Mouse (Mus musculus): ENCODE measurements around the gene Scpep1. TPM values are rescaled to one million over a fixed set of nuclear protein-coding genes. Genes with fewer than 3 reads are reported as not detected.
"Not testable (repeated sequence)": the region's sequence is repeated elsewhere in the genome, so short reads cannot be mapped to it uniquely, and the experiment has no call there.

The Scpep1 gene
- polyA plus RNA-seq, 1 experiment from 2014 or later = 81.0 TPM

GRCm38 (mm10) chr11:88898380-88898763, 56.9 kb downstream of the Scpep1 start:
- Histone ChIP-seq H3K36me3 (no peaks in the 10 kb centered on the region), H3K4me1 (no peaks in the 10 kb centered on the region), H3K4me3 (no peak overlapping the region), H3K27me3 (ENCODE audit: low read depth, poor library complexity, severe bottlenecking) (peaks cover 18% of the 10 kb centered on the region), H3K9me3 (replicated peaks) (no peaks in the 10 kb centered on the region), H3K27ac (replicated peaks) (no peak overlapping the region)
- no peak for DNase-seq (ENCODE audit: low spot score)
- WGBS = 82% methylated on average over 4 of the region's 4 CpGs

GRCm38 (mm10) chr11:88897624-88898379, 57.5 kb downstream of the Scpep1 start:
- WGBS = 56% methylated on average over 15 of the region's 15 CpGs
- Histone ChIP-seq H3K36me3 (no peaks in the 10 kb centered on the region), H3K9me3 (replicated peaks) (no peaks in the 10 kb centered on the region), H3K4me1 (no peaks in the 10 kb centered on the region), H3K27me3 (ENCODE audit: low read depth, poor library complexity, severe bottlenecking) (peaks cover 18% of the 10 kb centered on the region), H3K4me3 (no peak overlapping the region), H3K27ac (replicated peaks) (no peak overlapping the region)
- peak; percentile 14 for DNase-seq (ENCODE audit: low spot score)

- H3K4me1 ChIP-seq; H3K27ac ChIP-seq (replicated peaks); DNase-seq (ENCODE audit: low spot score); H3K9me3 ChIP-seq (replicated peaks); H3K36me3 ChIP-seq: not testable (repeated sequence)
- 34% methylated on average over 38 of the region's 39 CpGs for WGBS
- Histone ChIP-seq H3K27me3 (ENCODE audit: low read depth, poor library complexity, severe bottlenecking) (peaks cover 18% of the 10 kb centered on the region), H3K4me3 (peak overlapping the region; percentile 40)
Measured at GRCm38 (mm10) chr11:88895800-88896232, 59.4 kb downstream of the Scpep1 start.

DNA sequence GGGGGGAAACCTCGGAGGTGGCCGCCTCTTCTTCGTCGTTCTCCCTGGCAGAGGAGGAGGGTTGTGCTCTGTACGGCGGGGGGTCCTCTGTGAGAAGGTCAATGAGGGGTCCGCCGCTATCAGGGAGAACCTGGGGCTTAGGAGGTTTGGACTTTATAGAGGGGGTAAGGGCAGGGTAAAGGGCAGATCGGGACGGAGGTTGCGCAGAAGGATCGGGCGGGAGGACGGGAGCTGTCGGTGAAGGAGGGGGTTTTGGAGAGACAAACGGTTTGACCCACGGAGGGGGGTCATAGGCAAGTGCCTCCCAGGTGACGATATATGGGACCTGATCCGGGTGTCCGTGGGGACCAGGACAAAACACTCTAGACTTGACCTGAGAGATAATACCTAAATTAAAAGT, 60.0 kb downstream of the Scpep1 start:
- H3K4me1 ChIP-seq; DNase-seq (ENCODE audit: low spot score); H3K9me3 ChIP-seq (replicated peaks); H3K36me3 ChIP-seq; H3K27ac ChIP-seq (replicated peaks); H3K4me3 ChIP-seq: not testable (repeated sequence)
- peaks cover 18% of the 10 kb centered on the region for H3K27me3 ChIP-seq (ENCODE audit: low read depth, poor library complexity, severe bottlenecking)
- 42% methylated on average over 16 of the region's 20 CpGs for WGBS

- H3K4me3 ChIP-seq; H3K36me3 ChIP-seq; DNase-seq (ENCODE audit: low spot score); H3K9me3 ChIP-seq (replicated peaks); H3K4me1 ChIP-seq; H3K27ac ChIP-seq (replicated peaks): not testable (repeated sequence)
- H3K27me3 ChIP-seq (ENCODE audit: low read depth, poor library complexity, severe bottlenecking) = peaks cover 18% of the 10 kb centered on the region
- 95% methylated on average over 12 of the region's 14 CpGs for WGBS
Measured at GRCm38 (mm10) chr11:88894279-88894678, 61.0 kb downstream of the Scpep1 start.

DNA sequence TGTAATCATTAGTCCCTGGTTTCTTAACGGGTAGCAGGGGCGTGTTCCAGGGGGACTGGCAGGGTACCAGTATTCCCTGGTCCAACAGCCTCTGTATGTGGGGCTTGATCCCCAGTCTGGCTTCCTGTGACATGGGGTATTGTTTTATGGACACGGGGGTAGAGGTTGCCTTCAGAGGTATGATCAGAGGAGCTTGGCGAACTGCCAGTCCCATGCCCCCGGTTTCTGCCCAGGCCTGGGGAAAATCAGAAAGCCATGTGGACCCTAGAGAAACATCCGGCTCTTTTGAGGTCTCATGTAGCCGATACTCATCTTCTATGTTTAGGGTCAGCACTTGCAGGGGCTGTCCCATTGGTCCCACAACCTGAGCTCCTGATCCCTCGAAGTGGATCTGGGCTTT, 61.8 kb downstream of the Scpep1 start:
- WGBS = 94% methylated on average over 4 of the region's 8 CpGs
- H3K36me3 ChIP-seq; H3K9me3 ChIP-seq (replicated peaks); DNase-seq (ENCODE audit: low spot score); H3K27ac ChIP-seq (replicated peaks); H3K4me3 ChIP-seq; H3K4me1 ChIP-seq: not testable (repeated sequence)
- H3K27me3 ChIP-seq (ENCODE audit: low read depth, poor library complexity, severe bottlenecking) = peaks cover 18% of the 10 kb centered on the region

DNA sequence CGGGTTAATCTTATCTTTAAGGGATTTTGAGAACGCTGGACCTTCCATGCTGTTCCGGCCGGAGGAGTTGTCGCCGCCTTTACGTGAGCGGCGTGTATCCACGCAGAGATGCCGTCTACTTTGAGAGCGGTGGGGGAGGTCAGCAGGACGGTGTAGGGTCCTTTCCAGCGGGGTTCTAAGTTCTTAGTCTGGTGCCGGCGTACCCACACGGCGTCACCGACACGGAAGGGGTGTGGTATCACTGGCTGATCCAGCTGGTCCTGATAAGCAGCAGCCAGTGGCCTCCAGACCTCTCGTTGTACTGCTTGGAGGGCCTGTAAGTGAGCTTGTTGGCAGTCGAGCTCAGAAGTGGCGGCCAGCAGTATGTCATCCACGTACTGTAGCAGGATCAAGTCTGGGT, 62.5 kb downstream of the Scpep1 start:
- H3K4me3 ChIP-seq; DNase-seq (ENCODE audit: low spot score); H3K4me1 ChIP-seq; H3K36me3 ChIP-seq; H3K9me3 ChIP-seq (replicated peaks); H3K27ac ChIP-seq (replicated peaks): not testable (repeated sequence)
- H3K27me3 ChIP-seq (ENCODE audit: low read depth, poor library complexity, severe bottlenecking) = peaks cover 11% of the 10 kb centered on the region
- WGBS = 93% methylated on average over 23 of the region's 24 CpGs

GRCm38 (mm10) chr11:88891921-88892561, 63.2 kb downstream of the Scpep1 start:
- H3K27ac ChIP-seq (replicated peaks); H3K9me3 ChIP-seq (replicated peaks); H3K27me3 ChIP-seq (ENCODE audit: low read depth, poor library complexity, severe bottlenecking); H3K4me1 ChIP-seq; H3K4me3 ChIP-seq; DNase-seq (ENCODE audit: low spot score); H3K36me3 ChIP-seq: not testable (repeated sequence)
- 95% methylated on average over 23 of the region's 24 CpGs for WGBS

DNA sequence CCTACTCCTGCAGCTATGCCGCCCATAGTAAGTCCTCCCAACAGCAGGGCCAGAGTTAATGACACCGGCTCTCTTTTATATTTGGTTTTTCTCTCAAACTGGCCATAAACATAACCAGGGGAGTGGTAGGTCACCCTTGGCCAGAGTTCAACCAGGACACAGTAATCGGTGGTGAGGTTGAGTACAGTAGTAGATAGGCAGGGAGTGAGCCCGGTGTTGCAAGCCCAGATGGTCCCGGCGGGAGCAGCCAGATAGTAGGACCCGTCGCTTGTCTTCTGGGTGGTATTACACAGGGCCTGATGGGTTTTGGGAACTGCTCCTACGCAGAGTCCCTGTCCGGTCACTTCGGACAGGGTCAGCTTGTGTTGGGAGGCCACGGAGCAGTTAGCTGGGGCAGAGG, 63.8 kb downstream of the Scpep1 start:
- H3K27me3 ChIP-seq (ENCODE audit: low read depth, poor library complexity, severe bottlenecking); DNase-seq (ENCODE audit: low spot score); H3K4me1 ChIP-seq; H3K27ac ChIP-seq (replicated peaks); H3K36me3 ChIP-seq; H3K4me3 ChIP-seq; H3K9me3 ChIP-seq (replicated peaks): not testable (repeated sequence)
- 97% methylated on average over 11 of the region's 12 CpGs for WGBS

- not testable (repeated sequence) for H3K27me3 ChIP-seq (ENCODE audit: low read depth, poor library complexity, severe bottlenecking); H3K27ac ChIP-seq (replicated peaks); H3K36me3 ChIP-seq; H3K4me1 ChIP-seq; DNase-seq (ENCODE audit: low spot score); H3K4me3 ChIP-seq; H3K9me3 ChIP-seq (replicated peaks)
- 91% methylated on average over 8 of the region's 11 CpGs for WGBS
Measured at GRCm38 (mm10) chr11:88890904-88891303, 64.4 kb downstream of the Scpep1 start.

DNA sequence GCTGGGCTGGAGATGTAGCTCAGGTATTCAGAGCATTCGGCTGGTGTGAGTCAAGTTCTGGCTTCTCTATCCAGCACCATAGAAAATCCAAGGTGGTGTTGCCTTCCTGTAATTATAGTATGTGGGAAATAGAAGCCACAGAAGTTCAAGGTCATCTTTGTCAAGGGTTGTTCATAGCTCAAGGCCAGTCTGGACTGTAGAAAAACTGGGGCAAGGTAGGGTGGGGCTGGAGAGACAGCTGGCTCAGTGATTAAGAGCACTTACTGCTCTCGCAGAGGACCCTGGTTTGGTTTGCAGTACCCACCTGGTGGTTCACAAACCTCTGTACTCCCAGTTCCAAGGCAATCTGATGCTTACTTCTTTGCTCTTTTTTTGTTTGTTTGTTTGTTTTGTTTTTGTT, 66.3 kb downstream of the Scpep1 start:
- H3K4me3 ChIP-seq = no peak overlapping the region
- no peaks in the 10 kb centered on the region for H3K27me3 ChIP-seq (ENCODE audit: low read depth, poor library complexity, severe bottlenecking)
- no peak for DNase-seq (ENCODE audit: low spot score)
- no peaks in the 10 kb centered on the region for H3K9me3 ChIP-seq (replicated peaks)
- 90% methylated on average over 2 of the region's 2 CpGs for WGBS
- no peaks in the 10 kb centered on the region for H3K36me3 ChIP-seq
- no peaks in the 10 kb centered on the region for H3K4me1 ChIP-seq
- no peak overlapping the region for H3K27ac ChIP-seq (replicated peaks)

- Histone ChIP-seq H3K27me3 (ENCODE audit: low read depth, poor library complexity, severe bottlenecking) (no peaks in the 10 kb centered on the region), H3K27ac (replicated peaks) (no peak overlapping the region), H3K4me3 (no peak overlapping the region), H3K4me1 (no peaks in the 10 kb centered on the region), H3K36me3 (no peaks in the 10 kb centered on the region), H3K9me3 (replicated peaks) (no peaks in the 10 kb centered on the region)
- DNase-seq (ENCODE audit: low spot score) = no peak
- WGBS = 77% methylated on average over 8 of the region's 8 CpGs
Measured at GRCm38 (mm10) chr11:88884376-88885065, 70.7 kb downstream of the Scpep1 start.

DNA sequence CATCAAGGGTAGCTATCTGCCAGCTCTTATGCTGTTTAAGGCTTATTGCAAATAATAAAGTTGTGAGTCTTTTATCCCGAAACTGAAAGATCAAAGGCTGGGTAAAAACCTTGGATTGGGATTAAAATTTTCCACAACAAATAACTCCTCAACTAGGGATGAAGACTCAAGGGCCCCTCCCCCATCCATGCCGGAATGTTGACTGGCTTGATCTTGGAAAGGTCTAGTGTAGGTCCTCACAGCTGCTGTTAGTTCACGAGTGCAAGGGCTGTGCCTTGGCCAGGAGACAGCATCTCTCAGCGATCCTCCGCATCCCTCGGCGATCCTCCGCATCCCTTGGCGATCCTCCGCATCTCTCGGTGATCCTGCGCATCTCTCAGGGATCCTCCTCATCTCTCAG, 77.3 kb downstream of the Scpep1 start:
- no peak for DNase-seq (ENCODE audit: low spot score)
- Histone ChIP-seq H3K9me3 (replicated peaks) (no peaks in the 10 kb centered on the region), H3K4me3 (no peak overlapping the region), H3K27me3 (ENCODE audit: low read depth, poor library complexity, severe bottlenecking) (peaks cover 18% of the 10 kb centered on the region), H3K27ac (replicated peaks) (no peak overlapping the region), H3K4me1 (peaks cover 10% of the 10 kb centered on the region), H3K36me3 (no peaks in the 10 kb centered on the region)
- WGBS = 91% methylated on average over 12 of the region's 12 CpGs

Measured in midbrain, embryonic 10.5 days (tissue).